25 mouse cellular contexts compared by ENCODE assay signal in genomic region chr10:53343384-53343783, GRCm38 (mm10). TPM values are rescaled to one million over a fixed set of nuclear protein-coding genes. Genes with fewer than 3 reads are reported as not detected.
DNase-seq lines count a peak whose midpoint lies in the region; ATAC-seq and TF ChIP-seq lines count a peak whose summit lies in the region.
"Had no signal": no experiment of that assay in that cellular context is flagged by ENCODE, and none has a peak within 500 bp of the region (broad histone marks: within the 10 kb centered on the region; RNA-seq: fewer than 3 reads in every experiment).

No protein-coding gene starts in this region.

- no peaks in the 10 kb centered on the region for H3K4me1 ChIP-seq in heart, embryonic 11.5 days (ENCODE audit: control insufficient read depth, insufficient read depth, low read length)
- peaks cover 10% of the 10 kb centered on the region for H3K4me1 ChIP-seq in lung, embryonic 16.5 days (replicated peaks; ENCODE audit: control insufficient read depth, insufficient read depth, low read length)
- H3K4me1 ChIP-seq in lung, adult 2 months (ENCODE audit: control insufficient read depth, insufficient read depth, low read length): peaks cover 12% of the 10 kb centered on the region
- H3K4me1 ChIP-seq in heart, embryonic 16.5 days (ENCODE audit: control insufficient read depth, insufficient read depth, low read length): peaks cover 3% of the 10 kb centered on the region; the same call in 1 of the 2 replicates
- no peaks in the 10 kb centered on the region for H3K4me1 ChIP-seq in stomach, postnatal 0 days (replicated peaks; ENCODE audit: control insufficient read depth, insufficient read depth)
- H3K4me1 ChIP-seq: embryonic facial prominence, embryonic 13.5 days; forebrain, embryonic 10.5 days; neural tube, embryonic 12.5 days had no signal

- no peak for ATAC-seq in heart, embryonic 11.5 days (replicated peaks; ENCODE audit: insufficient number of reproducible peaks, low FRiP score, low TSS enrichment)
- peak; percentile 34; the same call in 1 of the 2 replicates for ATAC-seq in lung, embryonic 16.5 days (ENCODE audit: low read depth)
- 0 out of 2 replicates have a peak, but pooled peaks have one; percentile 13 for ATAC-seq in heart, embryonic 16.5 days (replicated peaks; ENCODE audit: extremely low read depth, insufficient read depth, low FRiP score)
- ATAC-seq in stomach, postnatal 0 days (ENCODE audit: low FRiP score, low TSS enrichment): no peak
- ATAC-seq: forebrain, embryonic 15.5 days; intestine, postnatal 0 days; midbrain, embryonic 16.5 days had no signal

- no peak for TF ChIP-seq CTCF in lung, adult 2 months (IDR thresholded peaks at IDR 0.05; ENCODE audit: insufficient read depth, low read length)
- TF ChIP-seq CTCF in stomach, postnatal 0 days (IDR thresholded peaks at IDR 0.05; ENCODE audit: low read depth): no peak

- WGBS in heart, embryonic 11.5 days (ENCODE audit: insufficient replicate concordance): 47% methylated on average over 6 of the region's 6 CpGs
- WGBS in lung, embryonic 16.5 days: 40% methylated on average over 6 of the region's 6 CpGs
- WGBS in lung, adult 2 months: 68% methylated on average over 6 of the region's 6 CpGs
- 32% methylated on average over 6 of the region's 6 CpGs for WGBS in heart, embryonic 16.5 days
- WGBS in stomach, postnatal 0 days: 49% methylated on average over 6 of the region's 6 CpGs

- peak overlapping the region; percentile 60; the same call in 1 of the 2 replicates for H3K9ac ChIP-seq in heart, embryonic 11.5 days (ENCODE audit: low read depth, low read length)
- no peak overlapping the region for H3K9ac ChIP-seq in lung, embryonic 16.5 days (ENCODE audit: low read length)
- H3K9ac ChIP-seq in heart, embryonic 16.5 days (ENCODE audit: low read length): peak overlapping the region; percentile 77
- H3K9ac ChIP-seq in stomach, postnatal 0 days (ENCODE audit: low read length): no peak overlapping the region
- H3K9ac ChIP-seq: embryonic facial prominence, embryonic 13.5 days; forebrain, embryonic 15.5 days; hindbrain, embryonic 14.5 days; liver, embryonic 14.5 days; lung, embryonic 15.5 days; neural tube, embryonic 12.5 days had no signal

- H3K27ac ChIP-seq in heart, embryonic 11.5 days (ENCODE audit: low read depth, low read length): peak overlapping the region; percentile 75
- H3K27ac ChIP-seq in lung, embryonic 16.5 days (ENCODE audit: low read length): no peak overlapping the region
- peak overlapping the region; percentile 91 for H3K27ac ChIP-seq in heart, embryonic 16.5 days (ENCODE audit: low read length)
- H3K27ac ChIP-seq in stomach, postnatal 0 days (replicated peaks): no peak overlapping the region
- H3K27ac ChIP-seq: embryonic facial prominence, embryonic 13.5 days; forebrain, embryonic 10.5 days; forebrain, embryonic 15.5 days; hindbrain, embryonic 14.5 days; liver, embryonic 14.5 days; lung, embryonic 15.5 days; neural tube, embryonic 12.5 days had no signal

- no peak for DNase-seq in heart, adult 8-10 months (ENCODE audit: low spot score)
- DNase-seq in lung, adult 2 months: no peak
- DNase-seq in stomach, postnatal 0 days (ENCODE audit: low spot score): no peak
- no peak for DNase-seq in thymus, postnatal 14 days
- DNase-seq: adrenal gland, postnatal 25 days; cerebellum, adult 11-12 months; cerebellum, adult 9-11 months; embryo, embryonic 11 days; kidney, postnatal 25 days; liver; right cerebral cortex, adult 18-20 months; right cerebral cortex, postnatal 4 days had no signal

- no peak for TF ChIP-seq EP300 in stomach, postnatal 0 days (optimal IDR thresholded peaks at IDR 0.05)

- no peaks in the 10 kb centered on the region for H3K9me3 ChIP-seq in heart, embryonic 11.5 days (replicated peaks; ENCODE audit: control insufficient read depth, low read length)
- H3K9me3 ChIP-seq in lung, embryonic 16.5 days (ENCODE audit: control insufficient read depth, low read length): no peaks in the 10 kb centered on the region
- no peaks in the 10 kb centered on the region for H3K9me3 ChIP-seq in heart, embryonic 16.5 days (replicated peaks; ENCODE audit: control insufficient read depth, low read length)
- no peaks in the 10 kb centered on the region for H3K9me3 ChIP-seq in stomach, postnatal 0 days (ENCODE audit: control insufficient read depth, low read length)
- H3K9me3 ChIP-seq: embryonic facial prominence, embryonic 13.5 days; forebrain, embryonic 10.5 days; forebrain, embryonic 15.5 days; lung, embryonic 15.5 days; neural tube, embryonic 12.5 days had no signal

- TF ChIP-seq POLR2A in lung, adult 2 months (IDR thresholded peaks at IDR 0.05; ENCODE audit: borderline replicate concordance, extremely low read depth, low read depth, low read length): no peak

- no peaks in the 10 kb centered on the region for H3K27me3 ChIP-seq in heart, embryonic 11.5 days (ENCODE audit: control insufficient read depth, insufficient read depth, low read length)
- H3K27me3 ChIP-seq in lung, embryonic 16.5 days (ENCODE audit: control insufficient read depth, insufficient read depth, low read depth, low read length): no peaks in the 10 kb centered on the region
- no peaks in the 10 kb centered on the region for H3K27me3 ChIP-seq in heart, embryonic 16.5 days (ENCODE audit: control insufficient read depth, insufficient read depth, low read length)
- no peaks in the 10 kb centered on the region for H3K27me3 ChIP-seq in stomach, postnatal 0 days (ENCODE audit: control insufficient read depth, insufficient read depth, low read length)
- H3K27me3 ChIP-seq: embryonic facial prominence, embryonic 13.5 days; forebrain, embryonic 15.5 days; lung, embryonic 15.5 days; neural tube, embryonic 12.5 days had no signal

- H3K4me2 ChIP-seq in heart, embryonic 11.5 days: peak overlapping the region; percentile 52
- H3K4me2 ChIP-seq in lung, embryonic 16.5 days (ENCODE audit: low read depth, low read length): peak overlapping the region; percentile 37; the same call in 1 of the 2 replicates
- peak overlapping the region; percentile 57 for H3K4me2 ChIP-seq in heart, embryonic 16.5 days (ENCODE audit: low read depth, low read length)
- 0 out of 2 replicates have a peak overlapping the region, but pooled peaks have one; percentile 4 for H3K4me2 ChIP-seq in stomach, postnatal 0 days (replicated peaks; ENCODE audit: low read depth)
- H3K4me2 ChIP-seq: embryonic facial prominence, embryonic 13.5 days; forebrain, embryonic 15.5 days; hindbrain, embryonic 14.5 days; lung, embryonic 15.5 days; neural tube, embryonic 12.5 days had no signal

- peak overlapping the region; percentile 14; the same call in 1 of the 2 replicates for H3K4me3 ChIP-seq in heart, embryonic 11.5 days (ENCODE audit: low read depth, low read length)
- no peak overlapping the region for H3K4me3 ChIP-seq in lung, embryonic 16.5 days (ENCODE audit: low read length)
- no peak overlapping the region for H3K4me3 ChIP-seq in lung, adult 2 months (replicated peaks; ENCODE audit: extremely low read depth, low read depth, low read length)
- H3K4me3 ChIP-seq in heart, embryonic 16.5 days (ENCODE audit: low read length): peak overlapping the region; percentile 50
- H3K4me3 ChIP-seq in stomach, postnatal 0 days (ENCODE audit: low read depth, low read length): no peak overlapping the region
- H3K4me3 ChIP-seq: embryonic facial prominence, embryonic 13.5 days; forebrain, embryonic 10.5 days; forebrain, embryonic 15.5 days; lung, embryonic 15.5 days; myocyte; neural tube, embryonic 12.5 days had no signal

- H3K36me3 ChIP-seq in heart, embryonic 11.5 days (ENCODE audit: control insufficient read depth, insufficient read depth, low read length): no peaks in the 10 kb centered on the region
- no peaks in the 10 kb centered on the region for H3K36me3 ChIP-seq in lung, embryonic 16.5 days (ENCODE audit: control insufficient read depth, insufficient read depth, low read length)
- H3K36me3 ChIP-seq in heart, embryonic 16.5 days (ENCODE audit: control insufficient read depth, insufficient read depth): peaks cover 9% of the 10 kb centered on the region; the same call in 1 of the 2 replicates
- H3K36me3 ChIP-seq in stomach, postnatal 0 days (ENCODE audit: control insufficient read depth, insufficient read depth, low read length): no peaks in the 10 kb centered on the region
- H3K36me3 ChIP-seq: lung, embryonic 15.5 days had no signal

RNA-seq across cellular contexts. Expression of gene Pln, which starts 5.9 kb away (rescaled TPM):
- 542 and 553 TPM in 2 replicates for polyA plus RNA-seq in heart, embryonic 11.5 days (2014; fragmentation: Nextera tagmentation; extraction: Ambion mirVana)
- 1,000 to 10,000 TPM; 7,188 to 8,681 (median 7,674) TPM for total RNA-seq in heart, adult 8-10 months (2022)
- 3.5 and 5.2 TPM in 2 replicates for polyA plus RNA-seq in lung, embryonic 16.5 days (2015; fragmentation: Nextera tagmentation; extraction: Ambion mirVana)
- polyA plus RNA-seq in lung, adult 2 months (2012; rRNA removed): 20.8 and 34.4 TPM in 2 replicates
- 1,143 and 1,291 TPM in 2 replicates for polyA plus RNA-seq in heart, embryonic 16.5 days (2015; fragmentation: Nextera tagmentation; extraction: Ambion mirVana)
- 21.2 and 22.8 TPM in 2 replicates for polyA plus RNA-seq in stomach, postnatal 0 days (2015; fragmentation: Nextera tagmentation; extraction: Ambion mirVana)

RNA-seq across cellular contexts. Expression of gene Cep85l, which starts 36.4 kb away (rescaled TPM):
- 3.5 and 5.8 TPM in 2 replicates for polyA plus RNA-seq in heart, embryonic 11.5 days (2014; fragmentation: Nextera tagmentation; extraction: Ambion mirVana)
- total RNA-seq in heart, adult 8-10 months (2022): 10 to 100 TPM; 13.1 to 16.0 (median 14.3) TPM
- 5.4 and 5.5 TPM in 2 replicates for polyA plus RNA-seq in lung, embryonic 16.5 days (2015; fragmentation: Nextera tagmentation; extraction: Ambion mirVana)
- polyA plus RNA-seq in lung, adult 2 months (2012; rRNA removed): 6.5 and 7.5 TPM in 2 replicates
- 4.7 and 5.1 TPM in 2 replicates for polyA plus RNA-seq in heart, embryonic 16.5 days (2015; fragmentation: Nextera tagmentation; extraction: Ambion mirVana)
- 1.6 and 2.0 TPM in 2 replicates for polyA plus RNA-seq in stomach, postnatal 0 days (2015; fragmentation: Nextera tagmentation; extraction: Ambion mirVana)

Comparison
In these comparisons a context has a peak if more than half of its experiments do, and no peak if none do; other contexts are left out.
1. ATAC-seq: peak in lung, embryonic 16.5 days (single experiment) and heart, embryonic 16.5 days (single experiment); none in heart, embryonic 11.5 days (single experiment) and stomach, postnatal 0 days (single experiment).
2. H3K27ac ChIP-seq: peak in heart, embryonic 11.5 days (single experiment) and heart, embryonic 16.5 days (single experiment); none in lung, embryonic 16.5 days (single experiment) and stomach, postnatal 0 days (single experiment).
3. H3K4me2 ChIP-seq: peak in every context shown above with its lines; median percentile 57 in heart, embryonic 16.5 days; 52 in heart, embryonic 11.5 days; 37 in lung, embryonic 16.5 days; 4 in stomach, postnatal 0 days.
4. H3K4me3 ChIP-seq: peak in heart, embryonic 11.5 days (single experiment) and heart, embryonic 16.5 days (single experiment); none in lung, embryonic 16.5 days (single experiment), lung, adult 2 months (single experiment) and stomach, postnatal 0 days (single experiment).
5. H3K9ac ChIP-seq: peak in heart, embryonic 11.5 days (single experiment) and heart, embryonic 16.5 days (single experiment); none in lung, embryonic 16.5 days (single experiment) and stomach, postnatal 0 days (single experiment).
6. RNA of gene Pln, which starts 5.9 kb away (polyA plus RNA-seq): 1,143 to 1,291 TPM in heart, embryonic 16.5 days and 542 to 553 TPM in heart, embryonic 11.5 days; 20.8 to 34.4 TPM in lung, adult 2 months, 21.2 to 22.8 TPM in stomach, postnatal 0 days and 3.5 to 5.2 TPM in lung, embryonic 16.5 days; every median in the first group is over 10 times any median in the second.